Mouse (Mus musculus) hindbrain, embryonic 11.5 days (tissue): Measurements from ENCODE around the gene Morn1. TPM values are rescaled to one million over a fixed set of nuclear protein-coding genes. Genes with fewer than 3 reads are reported as not detected.

Experiments
- ATAC-seq: fragments of 200-750 bp; cut with Nextera tagmentation; 2 replicates; pipeline ENCODE4 v1.8.0; 2017; ENCODE audit warnings: mild to moderate bottlenecking, moderate TSS enrichment, moderate library complexity; ENCODE audit not compliant: low FRiP score
- DNase-seq: peaks from one replicate; pipeline ENCODE4 v3.0.0-alpha.2; 2015; ENCODE audit warnings: low spot score
- H3K27ac ChIP-seq: fragments of 300-500 bp; sonication (generic); 2 replicates; pipeline ENCODE4 v1.5.1; 2014; ENCODE audit warnings: mild to moderate bottlenecking, low read depth, low read length
- H3K27me3 ChIP-seq: fragments of 300-500 bp; sonication (generic); 2 replicates; pipeline ENCODE4 v1.6.1; 2014; ENCODE audit warnings: mild to moderate bottlenecking, low read length, moderate library complexity, mixed read lengths; ENCODE audit not compliant: control insufficient read depth, insufficient read depth
- H3K36me3 ChIP-seq: fragments of 300-500 bp; sonication (generic); 2 replicates; pipeline ENCODE4 v1.6.1; 2014; ENCODE audit warnings: mild to moderate bottlenecking, low read length, moderate library complexity, mixed read lengths; ENCODE audit not compliant: control insufficient read depth, insufficient read depth
- H3K4me1 ChIP-seq: fragments of 300-500 bp; sonication (generic); replicated peaks from 2 replicates; pipeline ENCODE4 v1.6.1; 2014; ENCODE audit warnings: low read length, mixed read lengths; ENCODE audit not compliant: control insufficient read depth, insufficient read depth
- H3K4me2 ChIP-seq: fragments of 300-500 bp; sonication (generic); replicated peaks from 2 replicates; pipeline ENCODE4 v1.6.1; 2014; ENCODE audit warnings: mild to moderate bottlenecking, low read depth, low read length
- H3K4me3 ChIP-seq: fragments of 300-500 bp; sonication (generic); 2 replicates; pipeline ENCODE4 v1.5.1; 2014; ENCODE audit warnings: low read depth, low read length
- H3K9ac ChIP-seq: fragments of 300-500 bp; sonication (generic); 2 replicates; pipeline ENCODE4 v1.6.1; 2014; ENCODE audit warnings: low read depth, low read length
- H3K9me3 ChIP-seq: fragments of 300-500 bp; sonication (generic); 2 replicates; pipeline ENCODE4 v1.6.1; 2016; ENCODE audit warnings: low read length; ENCODE audit not compliant: control insufficient read depth
- WGBS: fragments of 180-500 bp; shearing (Covaris S2); extraction: QIAGEN DNeasy Blood & Tissue Kit; methylation state at CpG from one replicate; pipeline ENCODE4 v1.1.7; 2014; 5-methylcytosine and 5-hydroxymethylcytosine counted together
- polyA plus RNA-seq: library from polyadenylated mRNA; unstranded; fragments of >200 nt; fragmentation: Nextera tagmentation; extraction: Ambion mirVana; gene quantifications from 2 replicates; pipeline ENCODE4 v1.2.1, GENCODE M21; 2014

The Morn1 gene
- polyA plus RNA-seq, 1 experiment from 2014 or later: 3.3 TPM

DNA sequence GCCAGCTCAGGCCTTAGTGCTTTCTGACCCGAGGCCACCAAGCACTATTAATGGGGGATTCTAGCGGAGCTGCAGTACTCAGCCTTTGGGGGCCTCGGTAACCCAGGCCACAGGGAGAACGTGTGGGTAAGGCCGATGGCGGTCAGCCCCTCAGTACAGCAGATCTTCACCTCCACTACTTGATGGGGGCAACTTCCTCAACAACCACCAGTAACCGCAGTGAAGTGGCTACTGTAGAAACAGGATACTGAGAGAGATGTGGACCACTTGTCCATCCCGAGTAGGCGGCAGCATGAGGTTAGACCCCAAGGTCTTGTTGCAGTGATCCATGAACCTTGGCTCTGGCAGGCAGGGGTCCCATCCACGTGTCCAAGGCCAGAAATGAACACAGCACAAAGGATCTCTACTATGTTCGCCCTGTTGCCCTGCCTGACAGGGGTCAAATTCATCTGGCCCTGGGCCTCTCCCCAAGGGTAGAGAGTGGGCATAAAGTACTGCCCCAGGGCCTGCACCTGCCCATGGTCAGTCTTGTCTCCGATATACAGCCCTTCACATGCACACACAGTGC is 64.9 kb downstream of the Morn1 start:
- 46% methylated on average over 12 of the region's 12 CpGs for WGBS
- DNase-seq: no peak
- H3K36me3 ChIP-seq: no peaks in the 10 kb centered on the region
- peak overlapping the region; percentile 71 for H3K4me2 ChIP-seq
- H3K27ac ChIP-seq: no peak overlapping the region
- H3K27me3 ChIP-seq: no peaks in the 10 kb centered on the region
- peaks cover 9% of the 10 kb centered on the region; the same call in 1 of the 2 replicates for H3K4me1 ChIP-seq
- H3K9me3 ChIP-seq: no peaks in the 10 kb centered on the region
- H3K4me3 ChIP-seq: peak overlapping the region; percentile 19
- ATAC-seq: peak; percentile 11; the same call in 1 of the 2 replicates
- peak overlapping the region; percentile 66; the same call in 1 of the 2 replicates for H3K9ac ChIP-seq

DNA sequence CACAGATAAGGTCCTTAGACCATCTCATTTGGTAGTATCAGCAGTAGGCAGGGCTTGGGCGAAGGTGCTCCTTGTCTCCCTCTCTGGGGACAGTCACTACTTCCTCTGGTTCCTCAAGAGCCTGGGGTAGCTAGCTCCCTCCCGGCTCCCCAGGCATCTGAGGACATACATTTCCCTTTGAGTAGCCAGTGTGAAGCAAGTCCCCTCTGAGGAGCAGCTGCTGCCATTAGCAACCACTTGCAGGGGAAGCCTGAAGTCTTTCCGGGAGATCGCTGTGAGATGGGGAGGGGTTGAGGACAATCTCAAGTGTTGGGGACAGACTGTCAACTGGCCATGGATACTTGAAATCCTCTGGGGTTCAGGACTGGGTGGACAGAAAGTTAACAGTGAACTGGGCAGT is 65.5 kb downstream of the Morn1 start:
- Histone ChIP-seq H3K27me3 (no peaks in the 10 kb centered on the region), H3K4me2 (no peak overlapping the region), H3K9me3 (no peaks in the 10 kb centered on the region), H3K4me1 (peaks cover 9% of the 10 kb centered on the region; the same call in 1 of the 2 replicates), H3K27ac (no peak overlapping the region), H3K9ac (no peak overlapping the region), H3K36me3 (0 out of 2 replicates have a peak, but pooled peaks cover 3% of the 10 kb centered on the region), H3K4me3 (no peak overlapping the region)
- ATAC-seq (no peak), DNase-seq (no peak)
- 69% methylated on average over 4 of the region's 4 CpGs for WGBS

DNA sequence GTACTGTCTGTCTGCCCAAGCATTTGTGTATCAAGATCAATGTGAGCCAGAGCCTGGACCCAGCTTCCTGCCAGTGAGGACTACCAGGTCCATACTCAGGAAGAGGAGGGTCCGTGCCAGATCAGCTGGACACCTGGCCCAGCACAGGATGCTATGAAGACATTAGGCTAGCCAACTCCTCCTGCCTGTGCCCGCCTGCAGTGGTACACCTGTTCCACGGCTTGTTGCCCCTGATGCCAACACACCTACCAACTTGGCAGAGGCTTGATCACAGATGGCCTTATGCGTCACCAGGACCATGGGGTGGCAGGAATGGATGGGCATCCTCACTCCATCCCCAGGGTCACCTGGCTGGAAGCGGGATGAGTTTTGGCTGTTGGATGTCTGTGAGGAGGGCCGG is 66.1 kb downstream of the Morn1 start:
- Histone ChIP-seq H3K9me3 (no peaks in the 10 kb centered on the region), H3K9ac (no peak overlapping the region), H3K27me3 (no peaks in the 10 kb centered on the region), H3K4me1 (peaks cover 9% of the 10 kb centered on the region; the same call in 1 of the 2 replicates), H3K36me3 (0 out of 2 replicates have a peak, but pooled peaks cover 3% of the 10 kb centered on the region), H3K4me3 (no peak overlapping the region), H3K4me2 (no peak overlapping the region), H3K27ac (no peak overlapping the region)
- WGBS: 95% methylated on average over 6 of the region's 6 CpGs
- no peak for DNase-seq
- no peak for ATAC-seq

DNA sequence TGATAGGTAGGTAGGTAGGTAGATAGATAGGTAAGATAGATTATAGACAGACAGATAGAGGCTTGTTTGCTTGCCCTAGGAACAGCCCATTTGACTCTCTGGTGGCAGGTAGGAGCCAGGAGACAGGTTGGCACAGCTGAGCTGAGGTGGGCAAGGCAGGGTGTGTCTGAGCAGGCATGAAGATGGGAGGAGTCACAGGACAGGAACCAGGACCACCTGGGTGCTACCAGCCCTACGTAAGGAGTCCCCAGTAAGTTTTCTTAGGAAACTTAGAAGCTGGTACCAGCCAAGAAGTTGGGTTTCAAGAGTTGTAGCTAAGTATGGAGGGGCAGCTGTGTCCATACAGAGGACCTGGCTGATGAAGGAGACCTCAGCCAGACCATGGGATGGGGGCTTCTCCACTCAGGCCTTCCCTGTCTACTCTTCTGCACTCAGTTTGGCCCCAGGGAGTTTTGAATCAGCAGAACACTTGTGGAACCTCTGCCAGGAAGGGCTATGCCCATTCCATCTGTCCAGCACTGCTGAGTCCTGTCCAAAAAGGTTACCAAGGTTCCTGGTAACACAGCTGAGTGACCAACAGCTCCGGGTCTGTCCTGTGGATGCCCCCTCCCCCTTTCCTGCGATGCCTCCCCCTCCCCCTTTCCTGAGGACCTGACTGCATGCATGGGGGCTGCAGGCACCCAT is 67.2 kb downstream of the Morn1 start:
- H3K27ac ChIP-seq: no peak overlapping the region
- no peaks in the 10 kb centered on the region for H3K9me3 ChIP-seq
- ATAC-seq (no peak), DNase-seq (no peak)
- WGBS: 87% methylated on average over 3 of the region's 3 CpGs
- no peaks in the 10 kb centered on the region for H3K27me3 ChIP-seq
- peaks cover 9% of the 10 kb centered on the region; the same call in 1 of the 2 replicates for H3K4me1 ChIP-seq
- no peak overlapping the region for H3K9ac ChIP-seq
- H3K4me2 ChIP-seq: no peak overlapping the region
- no peak overlapping the region for H3K4me3 ChIP-seq
- H3K36me3 ChIP-seq: 0 out of 2 replicates have a peak, but pooled peaks cover 3% of the 10 kb centered on the region

DNA sequence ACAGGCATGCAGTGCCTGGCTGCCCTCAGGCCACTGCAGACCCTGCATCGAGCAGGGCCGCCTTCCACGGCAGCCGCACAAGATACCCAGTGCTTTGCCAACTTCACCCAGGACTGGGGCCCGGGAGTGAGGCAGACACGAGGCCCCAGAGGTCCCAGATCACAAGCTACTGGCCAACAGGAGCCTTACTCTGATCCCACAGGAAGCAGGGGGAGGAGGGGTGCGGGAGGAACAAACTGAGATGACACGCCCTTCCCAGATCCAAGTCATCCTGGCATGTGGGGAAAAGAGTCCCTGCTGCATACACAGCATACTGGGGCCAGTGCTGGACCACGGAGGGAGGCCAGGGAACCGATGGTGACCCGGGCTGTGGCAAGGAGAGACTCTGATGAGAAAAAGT is 68.6 kb downstream of the Morn1 start:
- ATAC-seq (no peak), DNase-seq (no peak)
- WGBS: 79% methylated on average over 11 of the region's 11 CpGs
- peaks cover 7% of the 10 kb centered on the region; the same call in 1 of the 2 replicates for H3K36me3 ChIP-seq
- no peak overlapping the region for H3K27ac ChIP-seq
- no peak overlapping the region for H3K4me2 ChIP-seq
- no peak overlapping the region for H3K4me3 ChIP-seq
- no peaks in the 10 kb centered on the region for H3K9me3 ChIP-seq
- peaks cover 8% of the 10 kb centered on the region; the same call in 1 of the 2 replicates for H3K4me1 ChIP-seq
- no peak overlapping the region for H3K9ac ChIP-seq
- no peaks in the 10 kb centered on the region for H3K27me3 ChIP-seq

DNA sequence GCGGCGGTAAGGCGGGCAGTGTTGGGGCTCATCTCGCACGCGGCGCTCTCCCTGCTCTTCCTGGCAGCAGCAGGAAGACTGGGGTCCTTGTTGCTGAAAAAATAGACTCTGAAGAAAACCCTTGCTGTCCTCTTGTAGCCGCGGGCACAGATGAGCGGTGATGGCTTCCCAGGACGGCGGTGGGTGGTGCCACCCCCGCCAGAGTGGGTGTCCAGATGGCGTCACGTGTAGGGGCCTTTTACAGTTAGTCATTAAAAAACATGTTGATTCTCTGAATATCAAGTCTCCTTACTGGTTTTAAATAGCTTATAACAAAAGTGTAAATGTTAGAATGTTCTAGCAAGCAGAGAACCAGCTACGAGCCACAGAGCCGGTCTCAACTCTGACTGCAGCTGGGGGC is 70.4 kb downstream of the Morn1 start:
- no peaks in the 10 kb centered on the region for H3K27me3 ChIP-seq
- no peak overlapping the region for H3K9ac ChIP-seq
- no peak overlapping the region for H3K4me2 ChIP-seq
- H3K27ac ChIP-seq: no peak overlapping the region
- peaks cover 7% of the 10 kb centered on the region; the same call in 1 of the 2 replicates for H3K36me3 ChIP-seq
- H3K4me1 ChIP-seq: no peaks in the 10 kb centered on the region
- no peaks in the 10 kb centered on the region for H3K9me3 ChIP-seq
- 96% methylated on average over 17 of the region's 17 CpGs for WGBS
- DNase-seq (no peak), ATAC-seq (no peak)
- H3K4me3 ChIP-seq: no peak overlapping the region

DNA sequence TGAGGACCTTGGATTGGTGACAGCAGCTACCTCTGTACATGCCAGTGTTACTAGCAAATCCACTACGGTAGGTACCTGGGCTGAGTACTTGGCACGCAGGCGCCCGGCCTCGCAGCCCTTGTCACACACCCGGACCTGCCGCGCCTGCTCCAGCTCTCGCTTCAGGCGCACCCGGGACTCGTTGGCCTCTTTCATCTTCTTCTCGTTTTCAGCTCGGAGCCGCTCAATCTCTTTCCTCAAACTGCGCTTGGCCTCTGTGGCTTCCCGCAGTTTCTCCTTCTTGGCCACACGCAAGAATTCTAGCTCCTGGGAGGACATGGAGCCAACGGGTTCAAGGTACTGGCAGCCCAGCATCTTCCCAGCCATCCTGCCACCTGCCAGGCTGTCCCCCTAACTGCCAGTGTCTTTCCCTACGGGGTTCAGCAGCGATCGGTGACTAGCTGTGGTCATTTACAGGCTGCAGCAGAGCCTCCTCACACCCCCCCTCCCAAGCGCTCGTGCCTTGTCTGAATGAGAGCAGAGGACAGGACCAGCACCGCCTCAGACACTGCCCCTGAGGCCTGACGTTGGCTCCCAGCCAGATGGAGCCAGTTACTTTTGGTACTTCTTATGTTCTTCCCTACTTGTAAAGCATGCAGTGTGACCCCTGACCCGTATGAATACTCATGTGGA is 71.6 kb downstream of the Morn1 start:
- no peak overlapping the region for H3K4me3 ChIP-seq
- no peak overlapping the region for H3K4me2 ChIP-seq
- H3K27me3 ChIP-seq: no peaks in the 10 kb centered on the region
- H3K27ac ChIP-seq: no peak overlapping the region
- DNase-seq (no peak), ATAC-seq (no peak)
- peaks cover 7% of the 10 kb centered on the region; the same call in 1 of the 2 replicates for H3K36me3 ChIP-seq
- no peak overlapping the region for H3K9ac ChIP-seq
- no peaks in the 10 kb centered on the region; the same call in 1 of the 2 replicates for H3K4me1 ChIP-seq
- WGBS: 87% methylated on average over 27 of the region's 27 CpGs
- no peaks in the 10 kb centered on the region for H3K9me3 ChIP-seq

DNA sequence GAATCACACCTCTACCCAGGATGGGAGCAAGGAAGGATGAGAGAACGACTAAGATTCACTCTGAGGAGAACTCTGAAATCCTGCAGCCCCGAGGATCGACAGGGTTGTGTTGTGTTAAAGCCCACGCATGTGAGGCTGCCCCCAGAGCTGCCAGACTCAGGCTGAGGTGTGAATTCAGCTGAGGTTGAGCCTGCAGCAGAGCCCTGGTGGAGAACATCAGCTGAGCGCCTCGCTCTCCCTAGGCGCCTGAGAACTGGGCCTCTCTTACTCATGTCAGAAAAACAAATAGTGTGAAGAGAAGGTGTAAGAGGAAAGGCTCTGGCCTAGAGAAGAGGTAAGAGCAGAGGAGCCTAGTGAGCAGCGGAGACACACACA is 72.2 kb downstream of the Morn1 start:
- 82% methylated on average over 8 of the region's 8 CpGs for WGBS
- Histone ChIP-seq H3K4me3 (no peak overlapping the region), H3K27me3 (no peaks in the 10 kb centered on the region), H3K36me3 (peaks cover 7% of the 10 kb centered on the region; the same call in 1 of the 2 replicates), H3K27ac (no peak overlapping the region), H3K9ac (no peak overlapping the region), H3K9me3 (no peaks in the 10 kb centered on the region), H3K4me2 (no peak overlapping the region), H3K4me1 (peaks cover 3% of the 10 kb centered on the region; the same call in 1 of the 2 replicates)
- DNase-seq (no peak), ATAC-seq (no peak)
